Mouse (Mus musculus): ENCODE measurements at regions not wholly inside any gene's neighbourhood (a gene's known extent, or its start where the extent isn't known, plus 50 kb on each side); places are given as distances from the start of the nearest gene placed in this dataset.
"Not testable (repeated sequence)": the region's sequence is repeated elsewhere in the genome, so short reads cannot be mapped to it uniquely, and the experiment has no call there.

DNA sequence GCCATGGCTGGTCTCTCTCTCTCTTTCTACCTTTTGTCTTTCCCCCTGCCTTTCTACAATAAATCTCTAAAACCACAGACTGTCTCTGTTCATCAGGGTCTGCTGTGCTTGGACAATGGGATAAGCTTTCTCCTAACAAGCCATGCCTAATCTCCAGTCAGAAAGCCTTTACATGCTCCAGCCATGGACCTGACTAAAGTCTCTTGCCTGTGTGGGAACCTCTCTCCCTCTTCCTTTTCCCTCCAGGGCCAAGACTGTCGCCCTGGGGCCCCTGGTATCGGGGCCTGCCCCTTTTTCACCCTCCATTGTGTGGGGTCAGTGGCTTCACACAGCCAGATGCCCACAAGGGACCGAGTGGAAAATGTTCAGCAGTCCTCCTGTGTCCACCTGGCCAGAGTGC lies 1151.3 kb upstream of the Prmt6 start:
- DNase-seq (ENCODE audit: low spot score in 2 of 2) = no peak
- intact Hi-C loops (cut with DNase I) = no loop called here

DNA sequence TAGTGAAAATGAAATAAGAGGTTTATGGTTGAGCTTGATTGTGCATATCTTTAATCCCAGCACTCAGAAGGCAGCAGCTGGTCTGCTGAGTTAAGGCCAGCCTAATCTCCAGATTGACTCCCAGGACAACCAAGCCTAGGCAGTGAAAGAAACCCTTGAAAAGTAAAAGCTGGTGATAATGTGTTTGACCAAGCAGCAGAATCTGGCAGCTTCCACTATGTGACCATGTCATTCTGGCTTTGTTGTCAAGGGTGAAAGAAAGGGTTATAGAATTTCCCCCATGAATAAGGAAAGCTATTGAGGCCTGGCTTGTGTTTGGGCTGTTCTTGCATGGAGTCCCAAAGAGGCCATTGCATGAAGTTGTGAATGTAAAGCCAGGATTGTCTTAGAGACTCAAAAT lies 1142.3 kb upstream of the Prmt6 start:
- intact Hi-C loops (cut with DNase I) = no loop called here
- no peak for DNase-seq (ENCODE audit: low spot score in 2 of 2)

DNA sequence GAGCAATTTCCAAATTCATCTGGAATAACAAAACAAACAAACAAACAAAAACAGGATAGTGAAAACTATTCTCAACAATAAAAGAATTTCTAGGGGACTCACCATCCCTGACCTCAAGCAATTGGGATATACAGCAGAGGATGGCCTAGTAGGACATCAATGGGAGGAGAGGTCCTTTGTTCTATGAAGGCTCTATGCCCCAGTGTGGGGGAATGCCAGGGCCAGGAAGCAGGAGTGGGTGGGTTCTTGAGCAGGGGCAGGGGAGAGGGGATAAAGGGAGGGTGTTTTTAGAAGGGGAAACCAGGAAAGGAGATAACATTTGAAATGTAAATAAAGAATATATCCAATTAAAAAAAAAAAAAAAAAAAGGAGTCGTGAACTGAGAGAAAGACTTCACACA lies 1141.9 kb upstream of the Prmt6 start:
- DNase-seq (ENCODE audit: low spot score in 2 of 2); intact Hi-C loops (cut with DNase I): not testable (repeated sequence)

DNA sequence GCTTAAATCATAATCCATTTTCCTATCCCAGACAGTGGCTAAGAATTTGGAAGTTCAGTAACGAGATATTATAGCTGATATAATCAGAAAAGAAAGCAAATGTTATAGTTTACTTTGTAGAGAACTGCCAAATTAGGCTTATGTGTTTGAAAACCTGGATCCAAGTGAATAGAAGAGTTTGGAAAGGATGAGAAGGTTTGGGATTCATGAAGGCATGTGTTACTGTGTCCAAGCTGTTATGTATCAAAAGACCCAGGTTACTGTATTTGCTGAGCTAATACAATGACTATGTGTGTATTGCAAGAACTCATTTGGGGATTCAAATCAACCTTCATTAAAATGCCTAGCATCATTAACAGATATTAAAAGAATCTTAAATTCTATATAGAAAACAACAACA lies 1135.9 kb upstream of the Prmt6 start:
- intact Hi-C loops (cut with DNase I) = no loop called here
- no peak for DNase-seq (ENCODE audit: low spot score in 2 of 2)

DNA sequence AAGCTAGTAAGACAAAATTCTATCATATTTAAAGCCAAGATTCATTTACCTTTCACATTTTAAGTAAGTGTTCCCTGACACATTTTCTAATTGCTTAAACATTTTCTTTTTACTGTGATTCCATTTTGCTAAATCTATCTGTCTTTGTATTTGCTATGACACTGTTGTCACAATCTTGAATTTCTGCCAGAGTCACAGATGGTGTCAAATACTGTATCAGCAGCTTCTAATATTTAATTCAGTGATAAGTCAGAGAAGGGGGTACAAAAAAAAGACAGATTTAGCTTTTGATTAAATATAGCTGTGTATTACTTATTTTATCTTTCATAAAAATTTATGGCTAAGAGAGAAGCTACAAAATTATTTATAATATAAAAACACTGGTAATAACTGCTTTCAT lies 1135.5 kb upstream of the Prmt6 start:
- intact Hi-C loops (cut with DNase I) = no loop called here
- no peak for DNase-seq (ENCODE audit: low spot score in 2 of 2)

DNA sequence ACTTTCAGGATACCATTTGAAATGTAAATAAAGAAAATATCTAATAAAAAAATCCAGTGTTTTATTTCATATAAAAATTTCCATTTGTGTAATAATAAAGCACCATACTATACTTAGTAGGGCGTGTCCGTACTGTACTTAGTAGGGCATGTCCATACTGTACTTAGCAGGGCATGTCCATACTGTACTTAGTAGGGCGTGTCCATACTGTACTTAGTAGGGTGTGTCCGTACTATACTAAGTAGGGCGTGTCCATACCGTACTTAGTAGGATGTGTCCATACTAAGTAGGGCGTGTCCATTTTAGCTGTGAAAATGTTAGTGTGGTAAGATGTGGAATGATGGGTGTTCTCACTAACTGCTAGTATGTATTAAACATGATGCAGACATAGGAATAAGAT lies 1134.8 kb upstream of the Prmt6 start:
- DNase-seq (ENCODE audit: low spot score in 2 of 2) = no peak
- intact Hi-C loops (cut with DNase I) = no loop called here

DNA sequence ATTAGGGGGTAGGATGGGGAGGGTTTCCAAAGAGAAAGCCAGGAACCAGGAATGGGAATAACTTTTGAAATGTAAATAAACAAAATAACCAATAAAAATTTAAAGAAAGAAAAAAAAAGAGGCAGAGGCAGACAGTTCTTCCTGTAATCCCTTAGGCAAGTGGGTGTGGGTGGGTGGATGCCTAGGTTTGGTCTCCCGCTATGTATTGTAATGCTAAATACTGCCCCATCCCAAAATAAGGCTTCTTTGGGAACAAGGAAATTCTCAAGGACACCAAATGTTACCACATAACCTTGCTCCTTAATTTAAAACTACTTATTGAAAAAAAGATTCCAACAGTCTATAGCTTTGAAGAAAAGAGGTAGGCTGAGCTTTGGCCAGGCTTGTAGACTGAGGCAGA lies 1120.5 kb upstream of the Prmt6 start:
- intact Hi-C loops (cut with DNase I) = no loop called here

DNA sequence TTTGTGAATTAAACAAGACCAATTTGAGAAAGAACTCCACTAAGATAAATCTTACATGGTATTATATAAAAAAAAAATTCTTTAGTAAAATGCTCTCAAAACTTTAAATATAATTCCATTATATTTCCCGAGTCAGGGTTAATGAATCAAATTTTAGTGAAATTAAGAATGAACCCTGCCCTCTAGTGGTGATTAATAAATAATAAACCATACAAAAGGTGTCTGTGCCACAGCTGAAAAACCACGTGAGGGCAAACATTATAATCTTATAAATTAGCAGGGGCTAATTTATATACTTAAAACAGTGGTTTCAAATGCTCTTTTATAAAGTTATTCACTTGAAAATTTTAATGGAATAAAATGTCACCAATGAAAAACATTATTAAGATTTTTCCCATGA lies 1087.4 kb upstream of the Prmt6 start:
- DNase-seq (ENCODE audit: low spot score in 2 of 2) = no peak
- intact Hi-C loops (cut with DNase I) = loop anchor here (5.0 kb wide), 1 partner anchor 1811 kb away; no protein-coding TSS in a partner anchor

More for the DNA sequence above, 1120.5 kb upstream of the Prmt6 start:
- no peak for DNase-seq (ENCODE audit: low spot score in 2 of 2)

DNA sequence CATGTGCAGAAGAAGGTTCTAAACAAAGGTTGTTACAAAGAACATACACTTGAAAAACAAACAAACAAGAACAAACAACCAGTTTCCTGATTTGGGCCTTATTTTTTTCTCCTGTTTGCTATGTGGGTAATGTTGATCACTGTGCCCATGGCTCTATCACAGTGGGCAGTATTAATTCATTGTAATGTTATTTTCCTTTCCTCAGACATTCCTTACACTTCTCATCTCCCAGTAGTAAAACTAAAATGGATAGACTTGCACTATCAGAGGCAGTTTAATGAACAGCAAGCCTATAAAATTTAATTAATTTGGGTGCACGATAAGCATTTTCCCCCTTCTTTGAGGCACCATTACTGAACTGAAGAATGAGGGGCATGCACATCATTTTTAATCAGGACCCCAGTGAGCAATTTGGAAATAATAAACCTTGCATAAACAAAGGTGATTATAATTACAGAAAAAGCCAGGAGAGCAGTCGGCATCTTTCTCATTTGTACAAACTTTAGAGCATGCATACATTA lies 1040.3 kb upstream of the Prmt6 start:
- intact Hi-C loops (cut with DNase I) = no loop called here
- no peak for DNase-seq (ENCODE audit: low spot score in 2 of 2)

DNA sequence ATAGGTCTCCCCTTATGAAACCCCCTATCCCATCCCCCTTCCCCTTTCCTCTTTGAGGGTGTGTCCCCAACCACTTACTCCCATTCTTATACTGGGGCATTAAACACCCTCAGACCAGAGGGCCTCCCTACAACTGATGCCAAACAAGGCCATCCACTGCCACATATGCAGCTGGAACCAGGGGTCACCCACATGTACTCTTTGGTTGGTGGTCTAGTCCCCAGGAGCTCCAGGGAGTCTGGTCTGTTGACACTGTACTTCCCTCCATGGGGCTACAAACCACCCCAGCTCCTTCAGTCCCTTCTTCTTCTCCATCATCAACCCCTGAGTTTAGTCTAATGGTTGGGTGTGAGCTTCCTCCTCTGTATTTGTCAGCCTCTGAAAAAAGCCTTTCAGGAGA lies 1030.8 kb upstream of the Prmt6 start:
- intact Hi-C loops (cut with DNase I) = no loop called here
- no peak for DNase-seq (ENCODE audit: low spot score in 2 of 2)
